Mouse (Mus musculus): ENCODE measurements around the gene Ncoa4. TPM values are rescaled to one million over a fixed set of nuclear protein-coding genes. Genes with fewer than 3 reads are reported as not detected.

Ncoa4 gene
- polyA plus RNA-seq, 1 experiment, result 57.2 TPM

DNA sequence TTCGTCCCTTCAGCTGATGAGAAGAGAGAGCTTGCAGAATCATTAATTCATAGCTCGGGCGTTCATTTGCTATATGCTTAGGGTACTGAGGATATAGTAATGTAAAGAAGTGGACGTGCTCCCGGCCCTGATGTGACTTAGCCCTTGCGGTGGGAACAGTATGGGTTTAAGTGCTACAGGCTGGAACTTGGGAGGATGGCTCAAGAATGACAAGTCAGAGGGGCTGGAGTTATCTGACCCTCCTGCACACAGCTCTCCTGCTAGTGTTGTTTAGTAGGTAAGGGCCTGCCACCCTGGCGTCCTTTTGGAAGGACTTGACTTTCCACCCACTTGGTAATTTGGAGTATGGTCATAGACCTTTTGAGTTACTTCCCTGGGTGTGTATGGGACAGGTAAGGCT, 898 bp downstream of the Ncoa4 start:
- TF ChIP-seq CTCF (conservative IDR thresholded peaks at IDR 0.05; ENCODE audit: insufficient read depth, insufficient read length, low read depth, low read length) (no peak), POLR2A (IDR thresholded peaks at IDR 0.05; ENCODE audit: low read depth, low read length) (no peak)
- WGBS, result 12% methylated on average over 7 of the region's 7 CpGs
- DNase-seq, result no peak
- Histone ChIP-seq H3K4me3 (ENCODE audit: insufficient read depth, low read depth, low read length) (peak overlapping the region; percentile 87), H3K4me1 (ENCODE audit: control insufficient read depth, insufficient read depth, low read length) (peaks cover 26% of the 10 kb centered on the region; the same call in 1 of the 2 replicates), H3K36me3 (ENCODE audit: control insufficient read depth, insufficient read depth, low read length) (no peaks in the 10 kb centered on the region), H3K27me3 (replicated peaks; ENCODE audit: control insufficient read depth, insufficient read depth, low read length) (no peaks in the 10 kb centered on the region), H3K27ac (ENCODE audit: insufficient read depth, low read depth, low read length) (peak overlapping the region; percentile 96)

GRCm38 (mm10) chr14:32161090-32161885, 1.6 kb downstream of the Ncoa4 start:
- Histone ChIP-seq H3K4me3 (ENCODE audit: insufficient read depth, low read depth, low read length) (0 out of 2 replicates have a peak overlapping the region, but pooled peaks have one; percentile 1), H3K27me3 (replicated peaks; ENCODE audit: control insufficient read depth, insufficient read depth, low read length) (no peaks in the 10 kb centered on the region), H3K27ac (ENCODE audit: insufficient read depth, low read depth, low read length) (no peak overlapping the region), H3K4me1 (ENCODE audit: control insufficient read depth, insufficient read depth, low read length) (peaks cover 26% of the 10 kb centered on the region; the same call in 1 of the 2 replicates), H3K36me3 (ENCODE audit: control insufficient read depth, insufficient read depth, low read length) (no peaks in the 10 kb centered on the region)
- 66% methylated on average over 12 of the region's 12 CpGs for WGBS
- DNase-seq, result peak; percentile 29
- TF ChIP-seq CTCF (conservative IDR thresholded peaks at IDR 0.05; ENCODE audit: insufficient read depth, insufficient read length, low read depth, low read length) (no peak), POLR2A (IDR thresholded peaks at IDR 0.05; ENCODE audit: low read depth, low read length) (no peak)

- H3K27me3 ChIP-seq (replicated peaks; ENCODE audit: control insufficient read depth, insufficient read depth, low read length), result no peaks in the 10 kb centered on the region
- H3K27ac ChIP-seq (ENCODE audit: insufficient read depth, low read depth, low read length), result no peak overlapping the region
- no peak for DNase-seq
- TF ChIP-seq CTCF (conservative IDR thresholded peaks at IDR 0.05; ENCODE audit: insufficient read depth, insufficient read length, low read depth, low read length) (no peak), POLR2A (IDR thresholded peaks at IDR 0.05; ENCODE audit: low read depth, low read length) (no peak)
- no peaks in the 10 kb centered on the region for H3K36me3 ChIP-seq (ENCODE audit: control insufficient read depth, insufficient read depth, low read length)
- no peak overlapping the region for H3K4me3 ChIP-seq (ENCODE audit: insufficient read depth, low read depth, low read length)
- WGBS, result 85% methylated on average over 5 of the region's 5 CpGs
- peaks cover 30% of the 10 kb centered on the region for H3K4me1 ChIP-seq (ENCODE audit: control insufficient read depth, insufficient read depth, low read length)
These were observed 2.6 kb downstream of the Ncoa4 start for GRCm38 (mm10) chr14:32162231-32162630.

GRCm38 (mm10) chr14:32163203-32163888, 3.7 kb downstream of the Ncoa4 start:
- H3K27me3 ChIP-seq (replicated peaks; ENCODE audit: control insufficient read depth, insufficient read depth, low read length), result no peaks in the 10 kb centered on the region
- H3K4me3 ChIP-seq (ENCODE audit: insufficient read depth, low read depth, low read length), result no peak overlapping the region
- TF ChIP-seq CTCF (conservative IDR thresholded peaks at IDR 0.05; ENCODE audit: insufficient read depth, insufficient read length, low read depth, low read length), result no peak
- no peak for TF ChIP-seq POLR2A (IDR thresholded peaks at IDR 0.05; ENCODE audit: low read depth, low read length)
- peaks cover 39% of the 10 kb centered on the region for H3K4me1 ChIP-seq (ENCODE audit: control insufficient read depth, insufficient read depth, low read length)
- no peak for DNase-seq
- H3K27ac ChIP-seq (ENCODE audit: insufficient read depth, low read depth, low read length), result no peak overlapping the region
- H3K36me3 ChIP-seq (ENCODE audit: control insufficient read depth, insufficient read depth, low read length), result no peaks in the 10 kb centered on the region
- 85% methylated on average over 11 of the region's 11 CpGs for WGBS

DNA sequence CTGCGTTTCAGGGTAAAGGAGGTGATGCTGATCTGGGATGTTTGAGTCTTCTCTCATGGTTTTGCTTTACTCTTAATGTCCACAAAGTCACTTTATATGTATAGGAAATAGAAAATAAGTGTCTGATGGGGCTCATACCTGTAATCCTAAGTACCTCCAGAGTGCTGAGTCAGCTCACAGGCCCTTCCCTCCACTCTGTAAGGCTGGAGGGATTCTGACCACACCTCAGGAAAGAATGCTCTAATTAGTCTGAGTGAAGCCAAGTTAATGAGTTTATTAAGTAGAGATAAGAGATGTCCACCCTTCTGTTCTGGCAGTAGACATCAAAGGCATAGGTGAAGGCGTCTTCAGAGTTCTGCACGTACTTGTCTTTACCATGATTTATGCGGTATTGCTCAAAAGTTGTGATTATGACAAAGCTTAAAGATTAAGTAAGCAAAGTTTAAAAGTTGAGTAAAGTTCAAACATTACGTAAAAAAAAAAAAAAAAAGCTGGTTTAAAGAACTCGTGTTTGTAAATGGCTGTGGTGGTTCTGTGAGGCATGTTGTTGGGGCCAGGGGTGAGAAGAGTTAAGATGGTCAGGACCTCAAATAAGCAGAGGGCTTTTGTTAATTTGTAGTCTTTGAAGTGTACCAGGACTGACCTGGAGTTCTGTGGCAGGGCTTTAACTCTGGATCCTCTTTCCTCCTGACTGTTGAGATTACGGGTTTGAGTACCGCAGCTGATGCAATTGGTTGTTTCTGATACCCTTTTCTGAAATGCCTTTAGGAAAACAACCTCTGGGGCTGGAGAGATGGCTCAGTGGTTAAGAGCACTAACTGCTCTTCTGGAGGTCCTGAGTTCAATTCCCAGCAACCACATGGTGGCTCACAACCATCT, 4.7 kb downstream of the Ncoa4 start:
- no peak overlapping the region for H3K4me3 ChIP-seq (ENCODE audit: insufficient read depth, low read depth, low read length)
- no peaks in the 10 kb centered on the region for H3K36me3 ChIP-seq (ENCODE audit: control insufficient read depth, insufficient read depth, low read length)
- H3K4me1 ChIP-seq (ENCODE audit: control insufficient read depth, insufficient read depth, low read length), result peaks cover 40% of the 10 kb centered on the region
- TF ChIP-seq CTCF (conservative IDR thresholded peaks at IDR 0.05; ENCODE audit: insufficient read depth, insufficient read length, low read depth, low read length) (no peak), POLR2A (IDR thresholded peaks at IDR 0.05; ENCODE audit: low read depth, low read length) (no peak)
- 69% methylated on average over 8 of the region's 8 CpGs for WGBS
- peak; percentile 34 for DNase-seq
- no peaks in the 10 kb centered on the region for H3K27me3 ChIP-seq (replicated peaks; ENCODE audit: control insufficient read depth, insufficient read depth, low read length)
- peak overlapping the region; percentile 79 for H3K27ac ChIP-seq (ENCODE audit: insufficient read depth, low read depth, low read length)

- peak; percentile 94 for DNase-seq
- 1% methylated on average over 42 of the region's 42 CpGs for WGBS
- no peaks in the 10 kb centered on the region for H3K36me3 ChIP-seq (ENCODE audit: control insufficient read depth, insufficient read depth, low read length)
These were observed 5.8 kb downstream of the Ncoa4 start for GRCm38 (mm10) chr14:32165278-32166061.

More at GRCm38 (mm10) chr14:32165278-32166061, 5.8 kb downstream of the Ncoa4 start:
- peak overlapping the region; percentile 91 for H3K27ac ChIP-seq (ENCODE audit: insufficient read depth, low read depth, low read length)
- no peaks in the 10 kb centered on the region for H3K27me3 ChIP-seq (replicated peaks; ENCODE audit: control insufficient read depth, insufficient read depth, low read length)
- H3K4me3 ChIP-seq (ENCODE audit: insufficient read depth, low read depth, low read length), result peak overlapping the region; percentile 20
- H3K4me1 ChIP-seq (ENCODE audit: control insufficient read depth, insufficient read depth, low read length), result peaks cover 40% of the 10 kb centered on the region
- TF ChIP-seq CTCF (conservative IDR thresholded peaks at IDR 0.05; ENCODE audit: insufficient read depth, insufficient read length, low read depth, low read length), result no peak
- peak; percentile 97 for TF ChIP-seq POLR2A (IDR thresholded peaks at IDR 0.05; ENCODE audit: low read depth, low read length)

Data from kidney, adult 2 months (tissue).